Mouse (Mus musculus) erythroblast, embryonic 14.5 days (primary cell): ENCODE results near the gene Prn.

Experiments
- GATA1 ChIP-seq: IDR thresholded peaks from 2 replicates; pipeline ENCODE4 v1.6.1; 2012; ENCODE audit warnings: low read length, inconsistent platforms, mixed read lengths
- TAL1 ChIP-seq: IDR thresholded peaks from 3 replicates; pipeline ENCODE4 v1.6.1; 2012; ENCODE audit warnings: low read length, inconsistent platforms, mixed read lengths

DNA sequence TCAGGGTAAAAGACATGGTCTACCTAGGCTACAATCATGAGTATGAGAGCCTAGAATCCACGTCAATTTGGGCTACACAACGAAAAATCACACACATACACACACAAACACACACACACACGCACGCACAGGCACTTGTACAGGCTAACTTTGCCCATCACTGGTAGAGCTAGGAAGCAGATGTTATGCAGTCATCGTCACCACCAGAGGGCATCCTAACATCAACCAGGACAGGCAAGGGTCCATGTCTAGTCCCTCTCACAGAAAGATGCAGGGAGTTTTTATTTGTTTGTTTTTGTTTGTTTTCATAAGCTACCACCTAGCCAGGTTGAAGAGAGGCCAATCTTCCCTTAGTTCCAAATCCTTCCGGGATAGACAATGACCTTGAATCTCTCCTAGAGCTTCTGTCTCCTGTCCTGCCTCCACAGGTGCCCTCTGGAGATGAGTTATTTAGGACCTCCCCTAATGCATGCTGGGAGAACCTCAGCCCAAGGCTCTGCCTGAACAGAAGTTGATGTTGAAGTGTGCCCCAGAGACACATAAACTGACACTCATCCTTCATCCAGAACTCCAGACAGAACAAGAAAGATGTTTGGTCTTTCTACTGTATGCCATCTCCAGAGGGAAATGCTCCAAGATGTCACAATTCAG lies 72.9 kb downstream of the Prn start:
- no peak for TF ChIP-seq TAL1
- no peak for TF ChIP-seq GATA1
